Mouse (Mus musculus) ES-Bruce4 (cell line): ENCODE measurements around the gene Prkn. TPM values are rescaled to one million over a fixed set of nuclear protein-coding genes. Genes with fewer than 3 reads are reported as not detected.

Source experiments
- H3K27ac ChIP-seq: 2 replicates; pipeline ENCODE4 v1.5.1; 2012; ENCODE audit warnings: low read length, inconsistent platforms; ENCODE audit not compliant: insufficient read depth
- H3K27me3 ChIP-seq: 2 replicates; pipeline ENCODE4 v1.6.1; 2012; ENCODE audit warnings: mild to moderate bottlenecking, low read length, inconsistent platforms; ENCODE audit not compliant: control insufficient read depth, poor library complexity, insufficient read depth, severe bottlenecking
- H3K36me3 ChIP-seq: 2 replicates; pipeline ENCODE4 v1.6.1; 2012; ENCODE audit warnings: inconsistent platforms, mild to moderate bottlenecking, low read length, moderate library complexity; ENCODE audit not compliant: control insufficient read depth, poor library complexity, insufficient read depth, severe bottlenecking
- H3K4me1 ChIP-seq: one replicate; pipeline ENCODE4 v1.8.1; 2011; ENCODE audit warnings: low read length; ENCODE audit not compliant: control insufficient read depth, insufficient read depth
- H3K4me3 ChIP-seq: 2 replicates; pipeline ENCODE4 v1.5.1; 2011; ENCODE audit warnings: low read depth, mild to moderate bottlenecking, low read length
- H3K9ac ChIP-seq: 2 replicates; pipeline ENCODE4 v1.6.1; 2012; ENCODE audit warnings: low read depth, mild to moderate bottlenecking, inconsistent platforms; ENCODE audit not compliant: poor library complexity, severe bottlenecking
- H3K9me3 ChIP-seq: replicated peaks from 2 replicates; pipeline ENCODE4 v1.6.1; 2012; ENCODE audit warnings: mild to moderate bottlenecking, low read length, inconsistent platforms; ENCODE audit not compliant: control insufficient read depth, poor library complexity, insufficient read depth, severe bottlenecking
- CTCF ChIP-seq: IDR thresholded peaks from one replicate; pipeline ENCODE4 v1.8.1; 2011; ENCODE audit warnings: low read depth, low read length
- EP300 ChIP-seq: IDR thresholded peaks from 2 replicates; pipeline ENCODE4 v1.6.1; 2011; ENCODE audit warnings: low read depth, low read length; ENCODE audit not compliant: insufficient read depth
- POLR2A ChIP-seq: IDR thresholded peaks from one replicate; pipeline ENCODE4 v1.8.1; 2011; ENCODE audit warnings: low read length; ENCODE audit not compliant: insufficient read depth
- polyA plus RNA-seq: library from polyadenylated mRNA; stranded (reverse); fragments of >200 nt; gene quantifications from 2 replicates; pipeline ENCODE4 v1.2.4, GENCODE M21; 2011; ENCODE audit warnings: low read depth; ENCODE audit not compliant: missing spikeins, insufficient read depth, insufficient read length

Gene Prkn
- polyA plus RNA-seq, 1 experiment = 1.5 TPM

- peaks cover 2% of the 10 kb centered on the region for H3K4me1 ChIP-seq
- H3K9me3 ChIP-seq = peaks cover 5% of the 10 kb centered on the region; the same call in 1 of the 2 replicates
- H3K27me3 ChIP-seq = no peaks in the 10 kb centered on the region
- H3K4me3 ChIP-seq = no peak overlapping the region
- H3K9ac ChIP-seq = no peak overlapping the region
- H3K36me3 ChIP-seq = no peaks in the 10 kb centered on the region
- TF ChIP-seq EP300 (no peak), POLR2A (no peak), CTCF (no peak)
- H3K27ac ChIP-seq = no peak overlapping the region
Measured at GRCm38 (mm10) chr17:12104245-12104644, 1264.1 kb downstream of the Prkn start.

GRCm38 (mm10) chr17:12104690-12105089 lies 1264.5 kb downstream of the Prkn start:
- H3K9ac ChIP-seq = no peak overlapping the region
- no peaks in the 10 kb centered on the region for H3K36me3 ChIP-seq
- peaks cover 5% of the 10 kb centered on the region; the same call in 1 of the 2 replicates for H3K9me3 ChIP-seq
- TF ChIP-seq CTCF = no peak
- no peak for TF ChIP-seq POLR2A
- no peak for TF ChIP-seq EP300
- no peak overlapping the region for H3K27ac ChIP-seq
- peaks cover 2% of the 10 kb centered on the region for H3K4me1 ChIP-seq
- no peak overlapping the region for H3K4me3 ChIP-seq
- H3K27me3 ChIP-seq = no peaks in the 10 kb centered on the region

GRCm38 (mm10) chr17:12106255-12106654 lies 1266.1 kb downstream of the Prkn start:
- Histone ChIP-seq H3K4me3 (no peak overlapping the region), H3K9ac (no peak overlapping the region), H3K27me3 (no peaks in the 10 kb centered on the region), H3K27ac (peak overlapping the region; percentile 19; the same call in 1 of the 2 replicates), H3K4me1 (peaks cover 6% of the 10 kb centered on the region), H3K36me3 (no peaks in the 10 kb centered on the region), H3K9me3 (no peaks in the 10 kb centered on the region)
- TF ChIP-seq POLR2A = no peak
- TF ChIP-seq EP300 = peak; percentile 93

Other genes starting within 250 kb of the Prkn start
- gene Pacrg, start 73 bp upstream of the Prkn start, polyA plus RNA-seq = 0.54 and 2.0 TPM in 2 replicates